Comparison of ENCODE assay signal across 9 mouse cellular contexts in the genomic region with DNA sequence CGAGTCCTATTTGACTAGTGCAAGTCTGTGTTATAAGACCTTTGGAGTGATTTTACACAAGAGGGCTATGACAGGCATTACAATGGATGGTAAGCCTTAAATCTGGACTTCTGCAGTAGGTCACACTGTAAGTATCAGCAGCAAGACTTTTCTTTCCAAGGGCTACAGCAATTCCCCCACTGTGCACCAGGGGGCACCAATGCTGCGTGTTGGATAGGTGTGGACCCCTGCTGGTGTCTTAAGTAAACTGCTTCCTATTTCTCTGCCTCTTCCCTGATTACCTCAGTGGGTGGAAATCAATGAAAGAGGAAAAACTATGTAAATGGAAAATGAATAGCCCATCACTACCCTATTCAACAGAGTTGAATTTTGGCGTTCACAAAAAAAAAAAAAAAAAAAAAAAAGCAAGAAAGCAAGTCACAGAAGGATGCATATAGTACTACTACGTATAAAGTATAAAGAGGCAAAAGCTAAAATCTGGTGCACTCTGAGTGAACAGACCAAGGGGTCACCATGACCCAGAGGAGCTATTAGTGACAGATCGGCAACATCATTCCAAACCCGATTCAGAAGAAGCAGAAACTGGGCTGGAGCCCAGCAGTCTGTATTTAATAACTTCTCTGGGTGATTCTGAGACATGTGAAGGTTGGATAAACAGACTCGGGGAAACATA. TPM values are rescaled to one million over a fixed set of nuclear protein-coding genes. Genes with fewer than 3 reads are reported as not detected.
A peak's percentile ranks its signal among the peaks of the same experiment; 100 is the strongest.
DNase-seq lines count a peak whose midpoint lies in the region; ATAC-seq and TF ChIP-seq lines count a peak whose summit lies in the region.
"Had no signal": no experiment of that assay in that cellular context is flagged by ENCODE, and none has a peak within 500 bp of the region (broad histone marks: within the 10 kb centered on the region; RNA-seq: fewer than 3 reads in every experiment).

No protein-coding gene starts in this region.

- peak; percentile 76 for ATAC-seq in hindbrain, postnatal 0 days
- ATAC-seq in megakaryocyte progenitor cell, adult 5-6 weeks (replicated peaks; ENCODE audit: poor library complexity) = peak; percentile 99

- peak; percentile 94 for DNase-seq in R1 (ENCODE audit: low read depth, low spot score)
- peak; percentile 22 for DNase-seq in cerebellum, adult 9-11 months
- DNase-seq in frontal cortex, adult 2 months (ENCODE audit: extremely low spot score in 1 of 2, low spot score in 1 of 2) = peak; percentile 76 to 96
- DNase-seq in hindbrain, postnatal 0 days (ENCODE audit: low spot score) = peak; percentile 94
- DNase-seq in left cerebral cortex, adult 11 months (ENCODE audit: low spot score) = peak; percentile 67
- peak; percentile 85 to 90 for DNase-seq in right cerebral cortex, postnatal 10 days (ENCODE audit: low spot score in 2 of 2)
- peak; percentile 89 for DNase-seq in urinary bladder, postnatal 25 days (ENCODE audit: low spot score)

- no peak overlapping the region for H3K4me2 ChIP-seq in hindbrain, postnatal 0 days (ENCODE audit: low read depth, low read length)
- H3K4me2 ChIP-seq: stomach, embryonic 15.5 days had no signal

- WGBS in hindbrain, postnatal 0 days = 45% methylated on average over 7 of the region's 7 CpGs

- no peaks in the 10 kb centered on the region for H3K36me3 ChIP-seq in hindbrain, postnatal 0 days (ENCODE audit: insufficient read depth, low read length)

- no peak overlapping the region for H3K4me3 ChIP-seq in hindbrain, postnatal 0 days (ENCODE audit: low read length)
- H3K4me3 ChIP-seq: stomach, embryonic 15.5 days had no signal

- H3K9me3 ChIP-seq in hindbrain, postnatal 0 days (ENCODE audit: low read length) = no peaks in the 10 kb centered on the region
- H3K9me3 ChIP-seq: stomach, embryonic 15.5 days had no signal

- peak; percentile 99 for TF ChIP-seq CTCF in hindbrain, postnatal 0 days (IDR thresholded peaks at IDR 0.05; ENCODE audit: low read depth)

- H3K27ac ChIP-seq in hindbrain, postnatal 0 days = no peak overlapping the region
- H3K27ac ChIP-seq: stomach, embryonic 15.5 days had no signal

- no peaks in the 10 kb centered on the region for H3K27me3 ChIP-seq in hindbrain, postnatal 0 days (ENCODE audit: insufficient read depth, low read length)
- H3K27me3 ChIP-seq: stomach, embryonic 15.5 days had no signal

- H3K9ac ChIP-seq in hindbrain, postnatal 0 days (replicated peaks; ENCODE audit: low read length) = no peak overlapping the region
- H3K9ac ChIP-seq: stomach, embryonic 15.5 days had no signal

- H3K4me1 ChIP-seq in hindbrain, postnatal 0 days (ENCODE audit: insufficient read depth, low read length) = no peaks in the 10 kb centered on the region

RNA-seq across cellular contexts. Expression of gene Cbr4, which starts 52.4 kb away (rescaled TPM):
- polyA plus RNA-seq in frontal cortex, adult 2 months (2012; rRNA removed) = 16.2 and 16.3 TPM in 2 replicates
- 3.7 and 10.1 TPM in 2 replicates for total RNA-seq in hindbrain, postnatal 0 days (2014; rRNA removed)
- polyA plus RNA-seq in hindbrain, postnatal 0 days (2015; fragmentation: Nextera tagmentation; extraction: Ambion mirVana) = 24.5 and 27.9 TPM in 2 replicates
- 22.8 and 22.9 TPM in 2 replicates for total RNA-seq in megakaryocyte progenitor cell, adult 5-6 weeks (2015)
- 48.4 and 65.7 TPM in 2 replicates for total RNA-seq in megakaryocyte progenitor cell, adult 5-6 weeks (2017)

Comparison
In these comparisons a context has a peak if more than half of its experiments do, and no peak if none do; other contexts are left out.
1. DNase-seq: peak in every context shown above with its lines; median percentile 94 in R1; 94 in hindbrain, postnatal 0 days; 89 in urinary bladder, postnatal 25 days; 88 in right cerebral cortex, postnatal 10 days; 86 in frontal cortex, adult 2 months; 67 in left cerebral cortex, adult 11 months; 22 in cerebellum, adult 9-11 months.